Mouse (Mus musculus) embryonic facial prominence, embryonic 11.5 days (tissue): ENCODE results near the gene Rbm33. TPM values are rescaled to one million over a fixed set of nuclear protein-coding genes. Genes with fewer than 3 reads are reported as not detected.

Experiments used
- ATAC-seq: fragments of 200-750 bp; cut with Nextera tagmentation; replicated peaks from 2 replicates; pipeline ENCODE4 v1.8.0; 2017; ENCODE audit warnings: low read depth; ENCODE audit not compliant: insufficient number of reproducible peaks, low FRiP score, low TSS enrichment
- DNase-seq: peaks from one replicate; pipeline ENCODE4 v3.0.0-alpha.2; 2015; ENCODE audit warnings: low spot score
- H3K27ac ChIP-seq: fragments of 300-500 bp; sonication (generic); replicated peaks from 2 replicates; pipeline ENCODE4 v1.5.1; 2014; ENCODE audit warnings: mild to moderate bottlenecking, low read depth, low read length, control low read depth
- H3K27me3 ChIP-seq: fragments of 300-500 bp; sonication (generic); 2 replicates; pipeline ENCODE4 v1.6.1; 2014; ENCODE audit warnings: mild to moderate bottlenecking, low read length, moderate library complexity, mixed read lengths; ENCODE audit not compliant: control insufficient read depth, insufficient read depth
- H3K36me3 ChIP-seq: fragments of 300-500 bp; sonication (generic); replicated peaks from 2 replicates; pipeline ENCODE4 v1.6.1; 2014; ENCODE audit warnings: low read depth, mild to moderate bottlenecking, low read length, moderate library complexity, mixed read lengths; ENCODE audit not compliant: control insufficient read depth, insufficient read depth
- H3K4me1 ChIP-seq: fragments of 300-500 bp; sonication (generic); 2 replicates; pipeline ENCODE4 v1.6.1; 2014; ENCODE audit warnings: low read length, mixed read lengths; ENCODE audit not compliant: control insufficient read depth, insufficient read depth
- H3K4me2 ChIP-seq: fragments of 300-500 bp; sonication (generic); 2 replicates; pipeline ENCODE4 v1.6.1; 2014; ENCODE audit warnings: low read depth, mild to moderate bottlenecking, control low read depth, low read length, moderate library complexity
- H3K4me3 ChIP-seq: fragments of 300-500 bp; sonication (generic); 2 replicates; pipeline ENCODE4 v1.5.1; 2014; ENCODE audit warnings: low read depth, low read length, control low read depth
- H3K9ac ChIP-seq: fragments of 300-500 bp; sonication (generic); replicated peaks from 2 replicates; pipeline ENCODE4 v1.6.1; 2014; ENCODE audit warnings: mild to moderate bottlenecking, control low read depth, low read length
- H3K9me3 ChIP-seq: fragments of 300-500 bp; sonication (generic); replicated peaks from 2 replicates; pipeline ENCODE4 v1.6.1; 2016; ENCODE audit warnings: mild to moderate bottlenecking, low read length, inconsistent platforms, mixed read lengths; ENCODE audit not compliant: control insufficient read depth
- WGBS: fragments of 180-500 bp; shearing (Covaris S2); extraction: QIAGEN DNeasy Blood & Tissue Kit; methylation state at CpG from one replicate; pipeline ENCODE4 v1.1.7; 2014; 5-methylcytosine and 5-hydroxymethylcytosine counted together
- polyA plus RNA-seq: library from polyadenylated mRNA; unstranded; fragments of >200 nt; fragmentation: Nextera tagmentation; extraction: Ambion mirVana; gene quantifications from 2 replicates; pipeline ENCODE4 v1.2.1, GENCODE M21; 2014

Gene Rbm33
- polyA plus RNA-seq, 1 experiment from 2014 or later = 17.6 TPM

DNA sequence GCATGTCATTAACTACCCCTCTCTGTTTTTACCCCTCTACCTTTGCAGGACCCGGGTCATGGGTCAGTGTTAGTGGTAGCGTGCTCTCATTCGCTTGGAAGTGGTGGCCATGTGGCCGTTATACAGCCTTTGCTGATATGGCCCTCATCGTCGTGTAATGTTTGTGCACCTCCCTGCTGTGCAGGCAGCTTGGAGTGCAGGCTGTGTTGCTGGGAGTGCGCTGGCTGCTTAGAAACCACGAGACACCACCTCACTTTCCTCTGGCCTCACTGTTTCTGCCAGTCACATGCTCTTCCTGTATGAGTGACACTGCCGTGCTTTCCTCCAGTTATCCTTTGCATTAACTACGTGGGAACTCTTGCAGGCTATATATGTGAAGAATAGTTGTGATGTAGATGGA is 101.8 kb downstream of the Rbm33 start:
- Histone ChIP-seq H3K36me3 (peaks cover 4% of the 10 kb centered on the region; the same call in 1 of the 2 replicates), H3K4me2 (no peak overlapping the region), H3K27ac (no peak overlapping the region), H3K4me3 (no peak overlapping the region), H3K9ac (no peak overlapping the region), H3K9me3 (no peaks in the 10 kb centered on the region), H3K27me3 (no peaks in the 10 kb centered on the region), H3K4me1 (no peaks in the 10 kb centered on the region)
- 89% methylated on average over 10 of the region's 10 CpGs for WGBS
- ATAC-seq = no peak
- DNase-seq = no peak

GRCm38 (mm10) chr5:28419640-28420265 is 102.8 kb downstream of the Rbm33 start:
- Histone ChIP-seq H3K9ac (no peak overlapping the region), H3K4me3 (no peak overlapping the region), H3K9me3 (no peaks in the 10 kb centered on the region), H3K27me3 (no peaks in the 10 kb centered on the region), H3K4me1 (no peaks in the 10 kb centered on the region), H3K36me3 (peaks cover 4% of the 10 kb centered on the region; the same call in 1 of the 2 replicates), H3K4me2 (no peak overlapping the region), H3K27ac (no peak overlapping the region)
- no peak for ATAC-seq
- 84% methylated on average over 12 of the region's 12 CpGs for WGBS
- DNase-seq = no peak

DNA sequence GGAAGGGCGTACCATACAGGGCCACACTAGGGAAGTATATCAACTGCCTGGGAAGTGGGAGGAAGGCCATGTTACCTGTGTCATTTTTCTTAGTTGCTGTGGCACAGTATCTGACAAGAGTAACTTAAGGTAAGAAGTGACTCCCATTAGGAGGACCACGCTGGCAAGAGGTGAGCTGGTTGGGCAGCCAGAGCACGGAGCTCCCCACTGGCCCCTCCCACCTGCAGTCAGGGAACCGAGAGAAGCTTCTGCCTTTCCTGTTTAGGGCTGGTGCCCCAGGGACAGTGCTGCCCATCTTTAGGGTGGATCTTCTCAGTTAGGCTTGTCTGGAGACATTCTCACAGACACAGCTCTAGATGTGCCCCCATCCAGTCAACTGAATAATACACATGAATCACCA is 106.9 kb downstream of the Rbm33 start:
- H3K4me1 ChIP-seq = no peaks in the 10 kb centered on the region
- 72% methylated on average over 4 of the region's 4 CpGs for WGBS
- no peak overlapping the region for H3K27ac ChIP-seq
- H3K9me3 ChIP-seq = no peaks in the 10 kb centered on the region
- no peak overlapping the region for H3K4me2 ChIP-seq
- no peak overlapping the region for H3K4me3 ChIP-seq
- H3K27me3 ChIP-seq = no peaks in the 10 kb centered on the region
- no peaks in the 10 kb centered on the region for H3K36me3 ChIP-seq
- ATAC-seq = no peak
- no peak overlapping the region for H3K9ac ChIP-seq
- no peak for DNase-seq

DNA sequence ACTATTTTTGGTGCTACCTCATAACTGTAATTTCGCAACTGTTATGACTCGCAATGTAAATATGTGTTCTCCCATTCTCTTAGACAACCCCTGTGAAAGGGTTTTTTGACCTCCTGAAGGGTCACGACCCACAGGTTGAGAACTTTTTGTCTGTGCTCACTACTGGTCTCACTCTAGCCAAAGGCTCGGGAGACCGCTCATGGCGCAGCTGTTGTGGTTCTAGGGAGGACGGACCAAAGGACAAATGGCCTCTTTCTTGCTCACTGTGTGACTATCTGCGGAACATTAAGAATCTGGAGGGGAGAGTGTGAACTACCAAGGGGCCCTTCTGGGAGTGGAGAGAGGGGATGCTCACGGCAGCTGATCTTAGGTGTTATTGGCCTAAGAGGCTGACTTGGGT is 109.0 kb downstream of the Rbm33 start:
- Histone ChIP-seq H3K9me3 (no peaks in the 10 kb centered on the region), H3K27ac (no peak overlapping the region), H3K36me3 (no peaks in the 10 kb centered on the region), H3K4me2 (no peak overlapping the region), H3K9ac (no peak overlapping the region), H3K27me3 (no peaks in the 10 kb centered on the region), H3K4me1 (no peaks in the 10 kb centered on the region), H3K4me3 (no peak overlapping the region)
- DNase-seq (no peak), ATAC-seq (no peak)
- WGBS = 91% methylated on average over 9 of the region's 9 CpGs

GRCm38 (mm10) chr5:28450126-28450890 is 133.4 kb downstream of the Rbm33 start:
- H3K4me1 ChIP-seq = no peaks in the 10 kb centered on the region
- no peak overlapping the region for H3K27ac ChIP-seq
- no peaks in the 10 kb centered on the region for H3K36me3 ChIP-seq
- no peak overlapping the region for H3K4me3 ChIP-seq
- no peak for ATAC-seq
- no peaks in the 10 kb centered on the region for H3K27me3 ChIP-seq
- no peak overlapping the region for H3K9ac ChIP-seq
- H3K9me3 ChIP-seq = no peaks in the 10 kb centered on the region
- WGBS = 61% methylated on average over 3 of the region's 3 CpGs
- no peak overlapping the region for H3K4me2 ChIP-seq
- no peak for DNase-seq

DNA sequence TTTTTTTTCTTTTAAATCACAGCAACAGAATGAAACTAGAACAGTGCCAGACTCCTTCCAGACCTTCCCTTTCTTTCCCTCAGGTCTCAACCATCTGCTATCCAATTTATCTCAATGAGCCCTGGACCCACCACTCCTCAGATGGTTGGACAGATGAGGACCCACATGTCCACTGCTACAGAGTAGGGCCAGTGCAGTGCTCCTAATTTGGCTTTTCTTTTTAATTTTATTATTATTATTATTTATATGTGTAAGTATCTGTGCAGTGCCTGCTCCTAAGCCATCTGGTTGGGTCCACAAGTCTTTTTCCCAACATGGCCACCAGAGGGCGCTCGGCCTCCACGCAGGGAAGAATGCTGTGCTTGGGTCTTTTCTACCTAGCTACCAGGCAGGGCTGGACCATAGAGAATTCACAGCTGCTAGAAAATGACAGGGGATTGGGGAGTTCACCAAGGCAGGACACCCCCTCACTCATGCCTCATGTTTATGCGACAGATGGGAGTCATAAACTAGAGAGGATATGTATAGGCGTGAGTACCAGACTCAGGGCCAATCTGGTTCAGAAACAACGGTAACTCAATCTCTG is 134.2 kb downstream of the Rbm33 start:
- H3K27ac ChIP-seq = no peak overlapping the region
- 29% methylated on average over 6 of the region's 6 CpGs for WGBS
- peak; percentile 86 for DNase-seq
- ATAC-seq = peak; percentile 80
- H3K36me3 ChIP-seq = no peaks in the 10 kb centered on the region
- no peaks in the 10 kb centered on the region for H3K4me1 ChIP-seq
- no peak overlapping the region for H3K9ac ChIP-seq
- H3K9me3 ChIP-seq = no peaks in the 10 kb centered on the region
- H3K4me3 ChIP-seq = no peak overlapping the region
- peaks cover 6% of the 10 kb centered on the region for H3K27me3 ChIP-seq
- H3K4me2 ChIP-seq = no peak overlapping the region

- 79% methylated on average over 5 of the region's 5 CpGs for WGBS
- H3K4me1 ChIP-seq = peaks cover 5% of the 10 kb centered on the region; the same call in 1 of the 2 replicates
- DNase-seq (no peak), ATAC-seq (no peak)
- peaks cover 18% of the 10 kb centered on the region for H3K27me3 ChIP-seq
- H3K36me3 ChIP-seq = no peaks in the 10 kb centered on the region
- H3K9me3 ChIP-seq = no peaks in the 10 kb centered on the region
- no peak overlapping the region for H3K27ac ChIP-seq
- no peak overlapping the region for H3K9ac ChIP-seq
- H3K4me2 ChIP-seq = no peak overlapping the region
- no peak overlapping the region for H3K4me3 ChIP-seq
Observed at GRCm38 (mm10) chr5:28453086-28453485, 136.2 kb downstream of the Rbm33 start.

DNA sequence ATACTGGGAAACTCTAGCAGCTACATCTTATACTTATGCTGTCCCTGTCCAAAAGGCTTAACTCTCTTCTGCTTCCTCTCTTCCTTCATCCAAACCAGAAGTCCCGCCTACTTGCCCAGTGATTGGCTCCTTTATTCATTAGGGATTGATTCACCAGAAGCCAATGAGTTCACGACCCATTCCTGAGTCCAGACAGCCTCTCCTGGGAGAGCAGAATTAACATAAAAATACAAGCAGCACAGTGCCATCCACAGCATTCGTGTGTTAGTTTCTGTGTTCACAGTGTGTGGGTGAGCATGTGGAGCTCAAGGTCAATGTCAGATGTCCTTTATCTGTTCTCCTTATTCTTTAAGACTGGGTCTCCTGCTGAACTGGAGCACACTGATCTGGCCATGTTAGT is 136.6 kb downstream of the Rbm33 start:
- no peak for ATAC-seq
- Histone ChIP-seq H3K4me1 (peaks cover 7% of the 10 kb centered on the region; the same call in 1 of the 2 replicates), H3K9ac (no peak overlapping the region), H3K9me3 (no peaks in the 10 kb centered on the region), H3K4me3 (no peak overlapping the region), H3K36me3 (no peaks in the 10 kb centered on the region), H3K27me3 (peaks cover 23% of the 10 kb centered on the region), H3K4me2 (no peak overlapping the region), H3K27ac (no peak overlapping the region)
- 30% methylated on average over 3 of the region's 3 CpGs for WGBS
- no peak for DNase-seq
